Mouse (Mus musculus) megakaryocyte, embryonic 14.5 days (primary cell): ENCODE results near the gene Fbxo22.

ENCODE experiments used
- FLI1 ChIP-seq: IDR thresholded peaks from 2 replicates; pipeline ENCODE4 v1.6.1; 2012; ENCODE audit warnings: low read length, inconsistent platforms, mixed read lengths
- GATA1 ChIP-seq: IDR thresholded peaks from 3 replicates; pipeline ENCODE4 v1.6.1; 2012; ENCODE audit warnings: mixed read lengths, low read length, inconsistent platforms, borderline replicate concordance

DNA sequence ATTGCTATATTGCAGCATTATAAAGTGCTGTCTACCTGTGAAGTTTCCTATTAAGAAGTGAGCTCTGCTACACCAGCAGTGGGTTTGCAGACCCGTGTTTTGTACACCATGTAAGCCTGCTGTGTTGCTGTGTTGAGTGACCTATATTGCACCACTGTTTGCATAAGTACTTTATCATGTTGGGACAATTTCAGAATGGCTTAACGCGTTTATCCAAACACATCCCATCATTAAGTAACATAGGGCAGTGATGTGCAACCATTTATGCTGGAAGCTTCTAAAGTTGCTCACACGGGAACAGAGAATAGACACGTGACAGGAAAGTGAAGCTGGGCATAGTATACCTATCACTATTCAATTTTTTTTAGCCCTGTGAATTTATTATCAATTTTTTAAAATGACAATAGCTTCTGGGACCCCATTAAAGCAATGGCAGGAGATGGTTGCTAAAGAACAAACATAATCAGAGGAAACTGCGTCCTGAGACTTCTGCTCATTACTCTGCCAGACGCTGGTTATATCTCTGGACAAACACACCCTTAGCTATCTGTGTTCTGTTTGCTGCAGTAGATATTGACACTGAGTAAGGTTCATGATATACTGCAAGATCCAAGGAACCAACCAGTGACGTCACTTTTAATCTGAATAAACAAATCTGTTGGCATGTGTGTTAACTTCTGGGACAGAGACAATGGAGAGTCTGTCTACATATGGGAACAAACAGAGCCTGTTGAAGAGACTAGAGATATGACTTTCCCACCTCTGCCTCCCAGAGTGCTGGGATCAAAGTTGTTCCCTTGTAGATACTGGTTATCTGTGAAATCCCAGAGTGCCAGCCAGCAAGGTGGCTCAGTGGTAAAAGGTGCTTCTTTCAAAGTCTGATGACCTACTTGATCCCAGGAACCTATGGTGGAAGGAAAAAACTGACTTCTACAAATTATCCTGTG is 55.9 kb downstream of the Fbxo22 start:
- TF ChIP-seq GATA1 (no peak), FLI1 (no peak)
